Mouse (Mus musculus): ENCODE measurements around the gene Lkaaear1. TPM values are rescaled to one million over a fixed set of nuclear protein-coding genes. Genes with fewer than 3 reads are reported as not detected.

Gene Lkaaear1
- not detected for total RNA-seq (2021)

DNA sequence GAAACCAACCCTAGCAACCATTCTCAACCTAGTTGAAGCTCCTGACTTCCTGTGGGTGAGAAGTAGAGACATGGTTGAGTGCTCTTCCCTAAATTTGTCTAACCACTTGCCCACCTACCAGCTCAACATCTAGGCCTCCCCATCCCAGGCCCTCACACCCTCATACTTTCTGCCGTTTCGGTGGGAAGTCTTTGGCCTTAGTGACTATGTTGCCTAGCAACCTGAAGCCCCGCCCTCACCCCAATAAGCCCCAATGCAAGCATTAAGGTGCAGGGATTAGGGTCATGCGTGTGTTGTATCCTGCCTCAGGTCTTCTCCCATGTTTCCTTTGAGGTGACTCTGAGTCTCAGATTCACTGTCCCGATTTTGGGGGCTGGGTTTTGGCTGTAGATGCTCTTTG is at the start of gene Lkaaear1:
Lkaaear1 (minus strand) TSS at position 202 of the 400 bp plus-strand sequence.
- DNase-seq = no peak
- intact Hi-C loops (cut with DNase I) = no loop called here

DNA sequence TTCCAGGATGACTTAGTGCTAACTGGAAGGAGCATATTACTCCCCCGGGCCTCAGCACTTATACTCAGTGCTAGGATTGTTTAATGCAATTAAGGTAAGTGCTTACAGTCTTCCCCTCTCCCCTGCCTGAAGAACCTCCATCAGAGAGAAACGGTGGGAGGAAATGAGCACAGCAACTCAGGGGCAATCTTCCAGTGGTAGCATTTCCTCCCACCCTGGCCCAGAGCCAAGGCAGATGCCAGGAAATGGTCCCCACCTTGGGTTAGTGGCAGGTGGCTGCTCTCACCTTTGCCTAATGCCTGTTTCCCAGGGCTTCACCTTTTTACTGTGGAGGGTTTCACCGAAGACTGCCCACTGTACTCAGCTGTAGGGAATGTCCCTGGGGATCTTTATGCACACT is 31.8 kb upstream of the Lkaaear1 start:
- intact Hi-C loops (cut with DNase I) = no loop called here
- no peak for DNase-seq

DNA sequence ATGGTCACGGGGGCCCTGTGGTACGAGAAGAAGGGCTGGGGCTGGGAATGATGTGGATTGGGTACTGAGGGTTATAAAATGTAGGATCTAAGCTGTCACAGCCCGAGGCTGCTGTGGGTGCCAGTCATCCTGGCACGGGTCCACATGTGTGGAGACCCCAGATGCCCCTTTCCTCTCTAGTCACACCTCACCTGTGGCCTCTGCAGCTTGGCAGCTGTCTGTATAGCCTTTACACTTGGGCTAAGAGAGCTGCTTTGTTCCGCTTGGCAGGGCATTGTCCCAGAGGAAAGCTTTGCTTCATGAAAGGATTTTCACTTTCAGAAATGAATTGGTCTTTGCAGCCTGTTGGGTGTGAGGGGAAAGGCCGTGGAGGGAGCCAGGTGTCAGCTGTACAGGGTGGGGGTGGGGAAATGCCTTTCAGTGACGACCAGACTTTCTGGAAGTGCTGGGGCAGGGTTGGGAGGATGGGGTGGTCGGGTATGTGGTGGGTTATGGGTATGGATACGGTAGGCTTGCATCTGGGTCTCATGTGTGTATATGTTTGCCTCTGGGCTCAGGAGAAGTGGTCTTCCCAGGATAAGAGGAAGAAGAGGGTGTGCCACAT is 29.5 kb upstream of the Lkaaear1 start:
- peak; percentile 60 for DNase-seq
- intact Hi-C loops (cut with DNase I) = loop anchor here (10.0 kb wide), 1 partner anchor 137 kb away; the partner anchor contains the start of gene Polr3k

DNA sequence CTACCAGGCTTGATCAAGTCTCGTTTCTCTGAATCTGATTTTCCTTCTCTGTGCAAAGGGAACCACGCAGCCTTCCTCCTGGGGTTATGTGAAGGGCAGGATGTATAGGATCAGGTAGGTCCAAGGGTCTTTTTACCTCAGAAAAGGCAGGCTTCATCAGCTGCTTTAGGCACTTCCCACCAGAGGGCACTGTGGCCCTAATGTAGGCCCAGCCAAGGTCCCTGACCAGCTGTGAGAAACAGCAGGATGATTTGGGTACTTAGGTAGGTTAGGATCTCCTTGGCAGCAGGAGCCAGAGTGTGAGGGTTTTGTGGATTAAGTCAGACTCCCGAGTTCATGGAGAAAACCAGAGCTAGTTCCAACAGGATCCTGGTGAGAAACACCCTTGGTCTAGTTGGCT is 24.0 kb upstream of the Lkaaear1 start:
- peak; percentile 67 for DNase-seq
- intact Hi-C loops (cut with DNase I) = loop anchor here (10.0 kb wide), 1 partner anchor 143 kb away; the partner anchor contains the start of gene Polr3k

DNA sequence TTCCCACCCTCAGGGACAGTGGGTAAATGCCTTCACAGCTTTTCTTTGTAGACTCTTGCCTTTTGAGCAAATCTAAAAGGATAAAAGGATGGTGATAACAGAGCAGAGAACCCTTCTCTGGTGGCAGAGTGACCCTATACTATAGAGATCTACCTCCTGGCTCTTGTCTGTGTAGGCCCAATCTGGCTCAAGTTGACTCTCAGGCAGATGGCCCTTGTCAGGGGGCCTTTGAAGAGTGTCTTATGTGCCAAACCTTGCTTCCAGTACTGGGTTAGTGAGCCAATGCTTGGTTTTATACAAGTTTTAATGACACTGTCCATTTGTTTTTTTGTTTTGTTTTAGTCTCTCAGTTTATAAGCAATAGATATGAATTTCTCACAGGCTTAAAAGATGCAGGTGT is 23.0 kb upstream of the Lkaaear1 start:
- peak; percentile 49 for DNase-seq
- intact Hi-C loops (cut with DNase I) = loop anchor here (10.0 kb wide), 1 partner anchor 144 kb away; the partner anchor contains the start of gene Polr3k

DNA sequence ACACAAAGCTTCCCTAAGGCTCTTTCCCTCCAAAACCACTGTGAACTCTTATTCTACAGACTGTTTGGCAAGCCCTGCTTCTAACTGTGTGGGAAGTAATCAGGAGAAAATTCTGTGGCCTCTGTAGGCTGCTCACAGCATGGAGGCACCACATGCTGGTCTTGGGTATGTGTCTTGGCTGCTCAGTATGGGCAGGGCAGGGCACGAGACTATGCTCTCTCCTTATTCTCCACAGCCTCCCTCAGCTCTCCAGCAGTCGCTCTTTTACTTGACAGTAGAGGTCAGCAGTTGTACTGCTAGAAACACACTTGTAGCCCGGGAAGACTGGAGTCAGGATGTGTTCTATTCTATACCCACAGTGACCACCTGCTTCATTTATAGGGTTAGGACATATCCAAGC is 21.8 kb upstream of the Lkaaear1 start:
- intact Hi-C loops (cut with DNase I) = loop anchor here (10.0 kb wide), 1 partner anchor 145 kb away; the partner anchor contains the start of gene Polr3k
- DNase-seq = peak; percentile 23

DNA sequence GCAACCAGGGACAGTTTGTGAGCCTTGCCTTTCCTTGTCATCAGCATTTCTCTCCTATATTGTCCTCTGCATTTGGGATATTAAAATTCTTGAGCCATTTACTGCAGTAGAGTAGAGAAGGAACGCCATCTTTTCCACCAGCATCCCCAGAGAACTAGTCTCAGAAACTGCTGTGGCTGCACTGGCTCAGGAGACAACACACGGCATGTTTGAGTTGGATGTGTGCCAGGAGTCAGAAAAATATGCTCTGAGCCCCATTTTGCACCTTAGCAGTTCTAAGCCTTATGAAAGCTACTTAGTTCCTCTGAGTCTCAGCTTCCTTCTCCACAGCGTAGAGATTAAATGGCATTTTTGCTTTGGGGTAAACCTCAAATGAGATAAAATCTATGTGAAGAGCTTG is 18.7 kb upstream of the Lkaaear1 start:
- no peak for DNase-seq
- intact Hi-C loops (cut with DNase I) = no loop called here

DNA sequence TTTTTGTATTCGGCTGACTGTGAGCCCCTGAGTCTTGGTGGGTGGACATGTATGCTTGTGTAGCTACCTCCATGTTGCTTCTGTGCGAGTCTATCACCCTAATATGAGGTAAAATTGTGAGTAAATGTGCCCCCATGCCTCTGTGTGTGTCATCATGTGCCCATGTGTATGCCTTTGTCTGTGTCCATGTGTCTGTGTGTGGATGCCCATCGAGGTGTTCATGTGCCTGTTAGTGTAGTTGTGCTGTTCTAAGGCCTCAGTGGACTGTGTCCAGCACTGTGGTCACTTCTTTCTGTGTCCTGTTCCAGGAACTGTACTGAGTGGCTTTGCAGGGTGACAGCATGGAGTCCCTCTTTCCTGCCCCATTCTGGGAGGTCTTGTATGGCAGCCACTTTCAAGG is 17.1 kb upstream of the Lkaaear1 start:
- intact Hi-C loops (cut with DNase I) = no loop called here
- DNase-seq = no peak

DNA sequence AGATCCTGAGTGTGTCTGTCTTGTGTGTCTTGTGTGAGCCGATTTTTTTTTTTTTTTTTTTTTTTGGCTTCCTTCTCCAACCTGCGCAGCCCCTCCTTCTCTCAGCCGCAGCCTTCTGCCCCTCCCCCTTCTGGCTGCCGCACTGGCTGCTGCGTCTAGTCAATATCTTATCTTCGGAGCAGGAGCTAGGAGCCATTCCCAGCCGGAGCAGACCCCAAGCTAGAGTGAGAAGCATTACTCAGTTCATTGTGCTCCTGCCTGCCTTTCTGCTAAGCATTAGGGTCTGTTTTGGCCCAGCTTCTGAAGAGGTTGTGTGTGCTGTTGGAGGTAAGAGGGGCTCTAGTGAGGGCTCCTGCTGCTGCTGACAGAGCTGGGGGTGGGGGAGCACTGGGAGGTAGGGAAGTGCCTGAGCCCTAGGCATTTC is 16.7 kb upstream of the Lkaaear1 start, which contains the start of gene Oprl1:
Oprl1 (plus strand) TSS at position 114 of the 424 bp plus-strand sequence.
- DNase-seq = peak; percentile 70
- intact Hi-C loops (cut with DNase I) = no loop called here

DNA sequence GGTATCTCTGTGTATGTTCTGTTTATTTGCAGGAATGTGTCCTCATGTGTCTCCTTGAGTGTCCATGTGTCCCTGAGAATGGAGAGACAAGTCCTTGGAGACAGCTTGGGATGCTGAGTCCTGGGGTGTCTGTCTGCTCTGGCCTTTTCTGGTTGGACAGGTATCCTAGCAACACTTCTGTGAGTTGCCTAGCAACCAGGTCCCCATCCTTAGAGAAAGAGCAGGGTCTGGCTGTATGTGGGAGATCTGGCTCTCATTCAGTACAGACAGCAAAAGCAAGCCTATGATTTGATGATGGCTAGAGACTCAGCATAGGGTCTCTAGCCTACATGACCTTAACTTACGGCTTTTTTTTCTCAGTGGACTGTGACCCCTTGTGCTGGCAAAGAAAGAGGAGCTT is 15.5 kb upstream of the Lkaaear1 start:
- intact Hi-C loops (cut with DNase I) = no loop called here
- peak; percentile 43 for DNase-seq

DNA sequence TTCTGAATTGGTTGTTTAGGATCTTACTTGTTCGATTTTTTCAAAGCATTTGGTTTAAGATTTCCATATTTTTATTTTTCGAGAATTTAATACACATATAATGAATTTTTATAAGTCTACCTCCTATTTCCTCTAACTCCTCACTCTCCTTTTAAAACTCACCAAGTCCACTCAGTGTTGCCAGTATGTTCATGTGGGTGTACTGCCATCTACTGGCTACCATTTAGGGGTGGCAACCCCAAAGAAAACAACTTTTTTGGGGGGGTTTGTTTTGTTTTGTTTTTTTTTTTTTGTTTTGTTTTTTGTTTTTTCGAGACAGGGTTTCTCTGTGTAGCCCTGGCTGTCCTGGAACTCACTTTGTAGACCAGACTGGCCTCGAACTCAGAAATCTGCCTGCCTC is 8.4 kb upstream of the Lkaaear1 start:
- intact Hi-C loops (cut with DNase I) = no loop called here
- DNase-seq = no peak

DNA sequence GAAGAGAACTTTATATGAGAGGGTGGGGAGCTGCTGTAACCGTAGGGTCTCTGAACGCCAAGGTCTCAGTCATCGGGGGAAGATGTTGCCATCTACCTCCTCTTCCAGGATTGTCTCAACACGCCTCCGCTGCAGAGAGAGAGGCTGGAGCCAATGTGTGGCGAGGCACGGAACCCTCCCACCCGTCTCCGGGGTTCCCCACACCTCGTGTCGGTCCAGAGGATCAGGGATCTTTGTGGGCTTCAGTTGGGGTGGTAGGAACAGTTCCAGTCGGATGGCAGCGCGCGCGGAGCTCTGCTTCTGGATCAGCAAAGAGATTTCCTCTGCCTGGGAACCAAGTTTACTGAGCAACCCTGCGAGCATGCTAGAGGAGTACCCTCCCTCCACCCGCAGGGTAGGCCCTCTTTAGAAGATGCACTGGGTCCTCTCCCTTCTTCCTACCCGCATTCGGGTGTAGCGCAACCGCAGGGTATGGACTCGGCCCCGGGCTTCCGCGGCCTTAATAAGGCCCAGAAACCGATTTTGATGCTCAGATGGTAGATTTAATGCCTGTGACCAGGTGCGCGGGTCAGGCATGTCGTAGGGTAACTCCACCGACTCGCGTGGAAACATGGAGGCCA is 1.3 kb downstream of the Lkaaear1 start:
- intact Hi-C loops (cut with DNase I) = no loop called here
- no peak for DNase-seq

DNA sequence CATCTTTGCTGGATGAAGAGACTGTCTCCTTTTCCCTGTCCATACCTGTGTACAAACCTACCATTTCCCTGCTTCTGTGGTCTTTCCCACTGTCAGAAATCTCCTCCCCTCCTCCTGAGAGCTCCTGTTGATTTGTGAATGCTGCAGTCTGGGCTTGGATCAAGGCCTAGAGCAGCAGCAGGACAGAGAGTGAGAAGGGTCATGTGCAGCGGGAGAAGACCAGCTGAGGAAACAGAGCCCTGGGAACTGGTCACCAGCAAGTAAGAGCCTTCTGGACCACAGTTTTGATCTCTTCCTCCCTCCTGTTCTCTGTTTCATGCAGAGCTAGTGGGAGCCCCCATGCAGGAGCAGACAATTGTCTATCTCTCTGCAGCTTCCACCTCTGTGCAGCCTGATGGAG is 2.5 kb downstream of the Lkaaear1 start:
- DNase-seq = no peak
- intact Hi-C loops (cut with DNase I) = no loop called here

DNA sequence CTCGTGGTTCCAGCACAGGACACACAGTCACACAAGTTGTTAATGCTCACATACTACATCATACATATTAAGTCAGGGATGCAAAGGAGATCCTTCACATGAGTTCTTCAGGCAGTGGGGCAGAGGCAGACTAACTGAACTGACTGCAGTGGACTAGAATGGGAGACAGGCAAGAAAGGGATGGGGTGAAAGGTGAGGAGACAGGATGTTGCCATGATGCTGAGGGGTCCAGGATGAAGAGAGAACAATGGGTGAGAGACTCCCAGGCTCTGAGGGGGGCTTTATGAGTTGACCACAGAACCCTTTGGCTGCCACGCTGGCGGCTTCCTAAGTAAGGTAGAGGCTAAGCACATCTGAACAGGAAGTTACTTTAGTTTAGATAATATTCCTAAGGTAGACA is 3.7 kb downstream of the Lkaaear1 start:
- intact Hi-C loops (cut with DNase I) = no loop called here
- no peak for DNase-seq

DNA sequence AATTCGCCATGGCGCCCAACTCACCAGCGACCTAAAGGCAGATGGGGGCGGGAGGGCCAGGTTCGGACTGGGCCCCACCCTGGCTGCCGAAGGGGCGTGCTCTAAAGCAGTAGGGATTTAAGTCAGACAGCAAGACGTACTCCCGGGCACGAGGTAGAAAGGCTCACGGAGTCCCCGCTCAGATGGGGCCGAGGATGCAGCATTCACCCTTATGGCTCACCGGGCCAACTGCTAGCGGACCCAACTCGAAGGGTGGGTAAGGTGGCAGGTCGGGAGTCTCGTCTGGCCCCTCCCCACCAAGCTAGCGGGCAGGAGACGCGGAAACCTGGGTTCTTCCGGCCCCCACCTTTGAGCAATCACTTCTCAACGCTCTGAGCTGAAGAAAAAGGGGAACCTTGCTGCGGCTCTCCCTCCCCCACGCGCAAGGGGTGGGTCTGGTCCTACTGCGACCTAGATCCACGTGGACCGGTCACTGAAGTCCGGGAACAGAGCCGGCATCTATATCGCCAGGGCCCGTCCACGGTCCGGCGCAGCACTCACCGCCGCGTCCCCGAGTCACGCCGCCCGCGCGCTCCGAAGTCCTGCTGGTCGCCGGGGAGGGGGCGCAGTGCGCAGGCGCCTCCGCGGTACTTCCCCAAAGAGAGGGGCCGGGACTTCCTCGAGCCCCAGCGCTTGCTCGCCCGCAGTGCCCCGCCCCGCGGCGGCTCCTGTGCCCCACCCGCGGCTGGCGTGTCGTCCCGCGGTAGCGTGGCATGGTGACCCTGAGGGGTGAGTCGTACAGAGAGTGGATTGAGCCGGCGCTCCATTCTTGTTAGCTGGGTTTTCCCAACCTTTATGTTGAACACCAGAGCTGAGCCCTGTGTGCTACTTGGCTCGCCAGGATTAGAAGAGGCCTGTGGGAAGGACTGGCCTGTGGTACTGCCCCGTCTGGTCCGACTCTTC is 4.6 kb downstream of the Lkaaear1 start, which contains the start of gene Rgs19:
Rgs19 (minus strand) TSS at position 639 of the 942 bp plus-strand sequence.
- intact Hi-C loops (cut with DNase I) = no loop called here
- peak; percentile 79 for DNase-seq

DNA sequence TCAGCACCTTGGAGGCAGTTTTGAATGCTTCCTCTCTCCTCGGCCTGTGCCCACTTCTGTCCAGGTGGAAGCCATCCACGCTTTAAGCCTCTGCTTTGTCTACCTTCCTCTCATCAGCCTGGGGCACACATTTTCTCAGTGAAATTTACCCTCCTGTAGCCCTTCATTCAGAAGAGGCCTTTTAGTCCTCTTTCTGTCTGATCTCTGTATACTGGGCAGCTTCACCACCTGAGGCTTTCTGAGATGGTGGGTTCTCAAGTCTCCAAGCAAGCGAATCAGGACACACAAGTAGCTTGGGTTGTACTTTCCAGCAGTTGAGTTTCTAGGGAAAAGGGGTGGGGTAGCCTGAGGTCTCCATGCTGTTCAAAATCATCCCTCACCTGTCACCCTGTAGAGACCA is 5.9 kb downstream of the Lkaaear1 start:
- intact Hi-C loops (cut with DNase I) = no loop called here
- no peak for DNase-seq

DNA sequence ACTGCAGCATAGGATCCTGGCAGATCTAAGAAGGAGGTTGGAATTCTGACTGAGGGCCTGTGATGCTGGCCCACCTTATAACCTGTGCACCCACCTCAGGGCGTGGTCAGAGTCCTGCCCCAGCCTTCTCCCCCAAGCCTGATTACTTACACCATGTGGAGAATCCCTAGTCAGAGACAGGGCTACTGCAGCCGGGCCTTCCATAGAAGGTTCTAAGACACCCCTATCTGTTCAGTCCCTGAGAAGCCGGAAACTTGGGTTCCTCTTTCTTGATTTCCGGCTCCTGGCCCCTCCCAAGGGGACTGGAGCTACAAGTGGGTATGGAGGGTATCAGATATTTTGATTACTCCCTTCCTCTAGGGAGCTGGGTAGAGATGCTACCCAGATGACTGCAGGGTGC is 6.7 kb downstream of the Lkaaear1 start:
- DNase-seq = no peak
- intact Hi-C loops (cut with DNase I) = no loop called here

DNA sequence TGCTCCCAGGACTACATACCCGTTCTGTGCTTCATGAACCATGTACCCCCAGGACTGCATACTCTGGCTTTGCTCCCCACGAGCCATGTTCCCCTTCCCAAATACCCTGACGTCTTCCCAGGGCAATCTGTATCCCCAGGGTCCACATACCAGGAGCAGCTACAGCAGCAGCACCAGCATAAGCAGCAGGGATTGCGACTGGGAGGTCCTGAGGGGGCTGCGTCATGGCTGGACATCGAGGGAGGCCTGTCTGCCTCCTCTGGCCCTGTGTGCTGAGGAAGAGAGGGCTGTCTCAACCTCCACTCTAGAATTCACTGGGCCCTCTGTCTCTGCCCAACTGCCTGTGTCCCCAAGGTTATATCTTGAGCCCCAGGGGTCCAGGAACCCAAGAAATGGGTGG is 7.2 kb downstream of the Lkaaear1 start:
- intact Hi-C loops (cut with DNase I) = no loop called here
- no peak for DNase-seq

DNA sequence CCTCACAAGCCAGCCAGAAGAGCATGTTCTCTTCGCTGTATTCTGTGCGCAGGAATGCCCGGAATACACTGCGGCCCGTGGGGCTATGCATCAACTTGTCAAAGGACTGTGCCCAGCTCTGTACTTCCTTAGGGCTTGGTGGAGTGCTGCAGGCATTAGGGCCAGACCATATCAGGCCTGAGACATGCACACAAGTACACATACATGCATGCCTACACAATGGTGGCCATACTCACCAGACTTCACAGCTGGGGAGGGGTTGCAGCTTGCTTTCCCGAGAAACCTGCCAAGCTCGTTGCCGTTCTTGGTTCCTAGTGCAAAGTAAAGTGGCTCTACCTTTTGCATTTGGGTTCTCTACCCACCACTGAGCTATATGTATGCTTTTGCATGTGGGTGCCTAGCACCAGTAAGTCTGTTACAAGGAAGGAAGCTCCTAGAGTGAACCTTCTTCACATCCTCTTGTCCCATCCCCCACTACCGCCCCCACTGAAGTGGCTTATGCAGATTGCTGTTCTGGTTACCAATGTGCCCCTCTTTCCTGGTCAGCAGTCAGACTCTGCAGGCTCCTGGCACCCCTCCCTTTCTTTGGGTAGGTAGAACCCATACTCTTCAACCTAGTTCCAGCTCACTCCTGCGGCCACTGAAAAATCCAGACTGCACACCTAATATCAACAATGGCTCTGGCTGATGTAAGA is 8.6 kb downstream of the Lkaaear1 start:
- intact Hi-C loops (cut with DNase I) = no loop called here
- no peak for DNase-seq

DNA sequence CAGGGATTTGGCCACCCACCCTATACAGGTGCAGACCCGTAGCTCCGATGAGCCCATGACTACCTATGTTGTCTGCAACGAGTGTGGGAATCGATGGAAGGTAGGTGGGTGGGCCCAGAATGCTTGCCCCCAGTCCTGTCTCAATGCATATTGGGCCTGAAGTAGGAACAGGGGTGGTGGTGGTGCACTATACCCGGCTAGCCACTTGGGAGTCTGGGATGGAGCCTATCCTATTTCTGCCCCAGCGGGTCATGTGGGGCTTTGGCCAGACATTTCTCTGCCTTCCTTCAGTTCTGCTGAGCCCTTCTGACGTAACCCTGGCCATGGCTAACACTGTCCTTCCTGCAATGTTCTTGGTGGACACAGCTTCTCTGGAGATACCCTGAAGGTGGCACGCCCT is 10.7 kb downstream of the Lkaaear1 start:
- DNase-seq = no peak

DNA sequence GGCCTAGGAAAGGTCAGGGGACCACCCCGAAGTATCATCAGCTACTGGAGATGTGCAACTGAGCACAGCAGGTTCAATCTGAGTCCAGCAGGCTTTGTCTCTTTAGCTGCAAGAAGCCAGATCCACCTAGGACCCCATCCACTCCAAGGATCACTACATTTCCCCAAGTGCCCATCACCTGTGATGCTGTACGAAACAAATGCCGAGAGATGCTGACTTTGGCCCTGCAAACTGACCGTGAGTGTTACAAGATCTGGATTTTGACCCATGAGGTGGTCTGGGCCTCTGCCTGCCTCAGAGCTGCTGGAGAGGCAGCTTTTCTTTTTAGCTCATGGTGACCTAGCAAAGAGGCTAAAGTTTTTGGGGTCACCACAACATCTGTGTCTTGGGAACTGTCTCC is 12.6 kb downstream of the Lkaaear1 start:
- intact Hi-C loops (cut with DNase I) = no loop called here
- no peak for DNase-seq

More for the DNA sequence above, 10.7 kb downstream of the Lkaaear1 start:
- intact Hi-C loops (cut with DNase I) = no loop called here
